Mouse (Mus musculus) layer of hippocampus, adult 18-20 months (tissue): ENCODE results near the gene Stim1. TPM values are rescaled to one million over a fixed set of nuclear protein-coding genes. Genes with fewer than 3 reads are reported as not detected.
"Not testable (repeated sequence)": the region's sequence is repeated elsewhere in the genome, so short reads cannot be mapped to it uniquely, and the experiment has no call there.

Source experiments
- DNase-seq, 2 experiments: peaks; one replicate each; pipeline ENCODE4 v3.0.0; 2022; ENCODE audit warnings: low spot score in 2 of 2
- total RNA-seq, 2 experiments: library from RNA; stranded (reverse); gene quantifications; 2 replicates each; pipeline ENCODE4 v1.2.3; 2021

Stim1 gene
- total RNA-seq, 2 experiments from 2014 or later: 66.7 to 71.6 TPM

DNA sequence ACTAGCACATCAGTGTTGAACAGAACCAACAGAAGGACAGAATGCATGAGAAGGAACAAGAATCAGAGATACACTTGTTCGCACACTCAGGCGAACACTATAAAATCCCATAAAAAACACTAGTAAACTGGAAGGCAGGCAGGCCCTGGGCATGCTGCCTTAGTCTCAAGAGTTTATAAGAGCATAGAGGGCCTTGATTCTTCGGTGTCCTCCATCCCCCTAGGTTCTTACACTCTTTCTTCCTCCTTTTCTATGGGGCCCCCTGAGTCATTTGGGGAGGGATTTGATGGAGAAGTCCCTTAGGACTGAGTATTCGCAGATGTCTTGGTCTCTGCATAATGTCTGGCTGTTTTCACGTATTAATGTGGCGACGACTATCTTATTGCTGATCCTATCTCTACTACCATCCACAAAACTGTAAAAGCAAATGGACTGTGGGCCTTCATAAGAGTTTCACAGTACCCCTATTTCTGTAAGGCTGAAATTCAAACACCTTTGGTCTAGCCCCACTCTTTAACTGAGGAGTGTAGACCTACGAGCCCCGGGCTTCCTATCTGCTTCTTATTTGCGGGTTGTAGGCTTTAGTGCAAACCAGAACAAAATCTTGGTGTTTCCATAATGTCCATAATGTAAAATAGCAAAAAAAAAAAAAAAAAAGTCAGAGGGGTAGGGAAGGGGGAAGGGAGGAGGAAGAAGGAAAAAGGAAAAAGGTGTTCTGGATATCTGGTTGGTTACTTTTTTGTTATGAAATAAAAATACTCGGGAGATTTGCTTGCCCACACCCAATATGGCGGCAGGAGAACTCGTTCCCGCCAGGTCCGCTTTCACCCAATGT lies 173.4 kb downstream of the Stim1 start:
- no peak for DNase-seq

DNA sequence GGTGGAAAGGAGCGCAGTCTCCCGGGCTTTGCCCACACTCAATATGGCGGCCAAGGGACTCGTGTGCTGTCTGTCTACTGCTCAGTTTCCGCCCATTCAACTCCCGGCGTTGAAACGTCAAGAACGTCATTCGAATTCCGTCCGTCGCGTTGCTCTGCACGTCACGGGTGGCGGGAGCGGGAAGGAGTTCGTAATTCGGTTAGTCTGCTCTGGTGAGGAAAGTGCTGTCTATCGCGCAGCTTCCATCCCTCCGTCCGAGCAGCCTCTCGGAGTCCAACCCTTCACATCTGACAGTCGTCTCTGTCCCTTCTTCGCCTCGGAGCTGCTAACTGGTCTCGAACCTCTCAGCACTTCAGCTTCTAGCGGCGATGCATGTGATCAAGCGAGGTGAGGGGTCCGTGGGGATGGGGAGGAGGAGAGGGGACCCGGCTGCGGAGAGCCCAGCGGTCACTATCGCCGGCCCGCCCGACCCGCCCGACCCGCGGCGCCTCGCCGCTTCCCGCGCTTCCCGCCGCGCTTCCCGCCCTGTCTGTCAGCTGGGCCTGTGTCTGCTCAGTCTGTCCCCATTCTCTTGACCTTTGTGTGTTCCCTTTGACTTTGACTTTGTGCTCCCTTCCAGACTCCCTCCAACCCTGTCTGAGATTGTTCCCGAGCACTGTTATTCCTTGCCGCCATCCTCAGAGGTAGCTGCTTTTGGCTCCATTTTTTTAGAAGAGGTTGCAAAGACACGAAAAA lies 174.2 kb downstream of the Stim1 start, which contains the start of gene Rrm1:
TSS of gene Rrm1 (plus strand) at position 39 of the 735 bp plus-strand sequence.
- peak; percentile 97 for DNase-seq

DNA sequence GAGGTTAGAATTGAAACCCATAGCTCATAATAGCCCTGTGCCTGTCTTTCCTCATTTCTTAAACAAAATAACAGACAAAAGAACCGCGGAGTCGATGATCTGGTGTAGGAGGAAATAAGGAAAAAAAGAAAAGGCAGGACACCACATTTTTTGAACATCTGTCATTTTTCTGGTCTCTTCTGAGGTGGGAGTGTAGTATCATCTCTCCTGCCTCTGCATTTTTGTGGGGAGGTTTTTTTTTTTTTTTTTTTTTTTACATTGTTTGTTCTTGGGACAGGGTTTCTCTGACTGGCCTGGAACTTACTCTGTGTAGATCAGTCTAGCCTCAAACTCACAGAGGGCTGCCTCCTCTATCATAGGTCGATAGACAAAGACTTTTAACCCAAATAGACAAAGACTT lies 174.8 kb downstream of the Stim1 start:
- no peak for DNase-seq

DNA sequence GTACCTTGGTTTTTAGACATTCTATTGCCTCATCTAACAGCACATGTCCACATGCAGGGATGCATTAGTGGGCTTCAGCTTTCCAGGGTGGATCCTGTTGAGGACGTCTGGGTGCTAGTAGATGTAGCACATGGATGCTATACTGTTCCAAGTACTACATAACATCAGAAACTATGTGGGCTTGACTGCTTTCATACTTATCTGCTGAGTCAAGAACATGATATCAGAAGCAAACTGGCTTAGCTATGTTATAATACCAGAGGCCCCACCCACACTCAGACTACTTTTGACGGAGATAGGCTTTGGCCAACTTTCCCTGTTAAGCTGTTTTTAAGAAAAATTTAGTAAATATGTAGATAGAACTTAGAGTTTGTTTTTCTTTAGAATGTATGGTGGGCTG lies 176.7 kb downstream of the Stim1 start:
- no peak for DNase-seq

DNA sequence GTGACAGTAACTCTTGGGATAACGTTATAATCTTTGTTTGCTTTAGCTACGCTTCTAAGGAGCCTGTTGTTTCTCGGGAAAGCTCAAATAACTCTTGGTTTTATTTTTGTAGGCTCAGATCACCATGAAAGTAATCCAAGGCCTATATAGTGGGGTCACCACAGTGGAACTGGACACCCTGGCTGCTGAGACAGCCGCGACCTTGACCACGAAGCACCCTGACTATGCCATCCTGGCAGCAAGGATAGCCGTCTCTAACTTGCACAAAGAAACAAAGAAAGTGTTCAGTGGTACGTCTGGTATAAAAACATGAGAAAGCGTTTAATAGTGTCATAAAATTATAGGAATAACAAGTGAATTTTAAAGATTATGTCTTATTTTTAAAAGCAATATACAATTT lies 178.8 kb downstream of the Stim1 start:
- no peak for DNase-seq

DNA sequence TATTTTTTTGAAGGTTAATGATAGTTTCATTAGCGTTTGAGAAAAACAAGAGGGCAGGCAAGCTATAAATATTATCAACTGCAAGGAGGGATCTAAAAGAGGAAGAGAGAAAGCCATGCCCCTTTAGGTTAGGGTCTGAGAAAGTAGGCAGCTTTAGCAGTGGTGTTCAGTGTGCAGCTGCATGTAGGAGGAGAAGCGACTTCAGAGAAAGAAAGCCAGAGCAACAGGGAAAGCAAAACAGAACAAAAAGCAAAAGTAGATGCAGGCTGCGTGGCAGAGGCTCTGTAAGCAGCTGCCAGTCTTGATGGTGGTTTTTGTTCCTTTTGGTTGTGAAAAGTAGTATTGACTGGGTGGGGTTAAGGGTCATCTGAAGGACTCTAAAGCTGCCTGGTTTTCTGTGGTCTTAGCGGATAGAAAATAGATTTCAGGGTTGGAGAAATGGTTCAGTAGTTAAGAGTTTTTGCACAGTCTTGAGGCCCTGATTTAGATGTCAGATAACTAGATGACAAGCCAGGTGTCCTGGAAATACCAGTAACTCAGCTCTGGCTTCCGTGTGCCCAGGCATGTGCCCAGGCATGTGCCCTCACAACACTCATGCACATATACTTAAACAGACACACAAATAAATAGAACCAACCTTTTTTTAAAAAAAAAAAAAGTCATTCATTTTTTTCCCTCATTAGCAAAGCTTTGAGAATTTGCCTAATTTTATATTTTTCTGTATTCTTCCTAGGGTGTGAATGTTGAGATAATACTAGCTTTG lies 191.2 kb downstream of the Stim1 start:
- no peak for DNase-seq

DNA sequence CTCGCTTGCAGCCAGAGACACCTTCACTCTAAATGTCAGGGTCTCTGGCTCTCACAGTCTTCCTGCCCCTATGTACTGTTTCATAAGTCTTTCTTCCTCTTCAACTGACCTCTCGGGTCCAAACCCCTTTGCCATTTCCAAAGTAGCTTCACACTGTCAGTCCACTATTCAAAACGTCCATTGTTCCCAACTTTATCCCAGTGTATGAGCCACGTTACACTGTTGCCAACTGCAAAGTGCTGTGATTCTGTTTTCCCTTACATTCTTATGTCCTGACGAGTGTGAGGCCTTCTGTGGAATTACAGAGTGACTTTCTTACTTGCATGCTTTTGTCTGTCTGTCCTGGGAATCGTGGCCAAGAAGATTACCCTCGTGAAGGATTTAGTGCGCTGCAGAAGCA lies 200.0 kb downstream of the Stim1 start:
- no peak for DNase-seq

DNA sequence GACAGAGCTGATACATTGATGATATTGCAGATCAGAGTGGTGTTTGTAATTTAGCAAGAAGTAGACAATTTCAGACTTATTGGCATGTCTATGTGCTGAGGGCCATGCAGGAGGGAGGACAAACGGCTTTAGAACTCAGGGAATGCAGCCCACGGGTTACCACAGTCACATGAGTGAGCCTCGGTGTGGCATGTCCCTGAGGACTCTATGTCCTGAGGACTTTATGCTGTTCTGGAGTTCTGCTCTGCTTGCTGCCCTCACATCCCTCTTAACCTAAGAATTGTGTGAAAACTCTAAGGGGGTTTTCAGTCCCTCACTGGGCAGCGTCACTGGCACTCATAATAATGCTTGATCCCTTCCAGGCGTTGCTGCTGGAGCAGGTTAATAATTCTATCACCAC lies 205.1 kb downstream of the Stim1 start:
- no peak for DNase-seq

DNA sequence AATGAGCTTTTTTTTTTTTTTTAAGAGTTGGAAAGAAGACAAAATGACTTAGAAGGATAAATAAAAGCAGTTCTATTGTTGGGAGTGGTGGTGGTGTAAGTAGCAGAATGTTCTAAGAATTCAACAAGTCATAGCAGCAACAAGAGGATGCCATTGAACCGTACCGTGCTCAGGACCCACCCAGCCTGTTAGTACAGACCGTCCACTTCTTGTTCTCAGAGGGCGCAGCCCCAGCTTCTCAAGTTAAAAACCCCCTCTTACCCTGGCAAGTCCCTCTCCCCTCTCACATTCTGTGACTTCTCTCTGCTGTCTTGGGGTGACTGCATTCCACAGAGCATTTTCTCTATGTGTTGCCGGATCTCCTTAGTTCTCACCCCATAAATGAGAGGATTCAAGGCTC lies 209.0 kb downstream of the Stim1 start:
- DNase-seq: no peak

DNA sequence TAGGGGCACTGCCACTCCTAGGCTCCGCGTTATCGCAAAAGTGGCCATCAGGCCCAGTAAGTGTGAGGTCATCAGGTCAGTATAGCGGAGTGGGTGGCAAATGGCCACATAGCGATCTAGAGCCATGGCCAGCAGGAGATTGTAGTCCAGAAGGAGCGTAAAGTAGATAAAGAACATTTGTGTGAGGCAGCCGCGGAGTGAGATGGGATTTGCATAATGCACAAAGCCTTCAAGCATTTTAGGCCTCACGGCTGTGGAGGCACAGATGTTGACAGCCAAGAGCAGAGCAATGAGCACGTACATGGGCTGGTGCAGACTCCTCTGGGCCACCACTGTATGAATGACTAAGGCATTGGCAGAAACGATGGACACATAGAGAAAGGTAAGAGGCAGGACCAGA lies 209.8 kb downstream of the Stim1 start:
- DNase-seq: no peak

DNA sequence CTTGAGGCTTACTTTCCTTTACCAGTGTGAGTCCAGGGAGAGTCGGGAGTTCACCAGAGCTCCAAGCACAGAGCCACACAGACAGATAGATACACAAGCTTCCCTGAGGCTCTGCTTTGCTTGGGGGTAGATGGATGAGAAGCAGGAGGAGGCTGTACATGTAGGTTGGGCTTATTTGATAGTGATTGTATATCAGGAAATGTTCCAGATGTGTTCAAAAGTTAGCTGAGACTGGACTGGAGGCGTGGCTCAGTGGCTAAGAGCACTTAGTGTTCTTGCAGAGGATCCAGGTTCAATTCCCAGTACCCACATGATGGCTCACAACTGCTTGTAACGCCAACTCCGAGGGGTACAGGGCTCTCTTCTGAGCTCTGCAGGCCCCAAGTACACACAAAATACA lies 210.8 kb downstream of the Stim1 start:
- no peak for DNase-seq

DNA sequence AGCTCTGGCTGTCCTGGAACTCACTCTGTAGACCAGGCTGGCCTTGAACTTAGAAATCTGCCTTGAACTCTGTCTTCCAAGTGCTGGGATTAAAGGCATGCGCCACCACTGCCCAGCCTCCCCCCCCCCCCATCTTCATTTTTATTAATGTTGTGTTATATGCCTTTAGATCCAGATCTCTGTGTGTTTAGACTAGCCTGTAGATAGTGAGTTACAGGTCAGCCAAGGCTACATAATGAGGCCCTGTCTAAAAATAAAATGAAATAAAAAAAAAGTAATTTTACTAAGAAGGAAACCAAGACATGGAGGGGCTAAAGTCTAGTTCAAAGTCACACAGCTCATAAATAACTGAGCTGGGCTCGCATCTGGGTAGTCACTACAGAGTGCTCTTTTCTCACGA lies 211.3 kb downstream of the Stim1 start:
- DNase-seq: no peak

DNA sequence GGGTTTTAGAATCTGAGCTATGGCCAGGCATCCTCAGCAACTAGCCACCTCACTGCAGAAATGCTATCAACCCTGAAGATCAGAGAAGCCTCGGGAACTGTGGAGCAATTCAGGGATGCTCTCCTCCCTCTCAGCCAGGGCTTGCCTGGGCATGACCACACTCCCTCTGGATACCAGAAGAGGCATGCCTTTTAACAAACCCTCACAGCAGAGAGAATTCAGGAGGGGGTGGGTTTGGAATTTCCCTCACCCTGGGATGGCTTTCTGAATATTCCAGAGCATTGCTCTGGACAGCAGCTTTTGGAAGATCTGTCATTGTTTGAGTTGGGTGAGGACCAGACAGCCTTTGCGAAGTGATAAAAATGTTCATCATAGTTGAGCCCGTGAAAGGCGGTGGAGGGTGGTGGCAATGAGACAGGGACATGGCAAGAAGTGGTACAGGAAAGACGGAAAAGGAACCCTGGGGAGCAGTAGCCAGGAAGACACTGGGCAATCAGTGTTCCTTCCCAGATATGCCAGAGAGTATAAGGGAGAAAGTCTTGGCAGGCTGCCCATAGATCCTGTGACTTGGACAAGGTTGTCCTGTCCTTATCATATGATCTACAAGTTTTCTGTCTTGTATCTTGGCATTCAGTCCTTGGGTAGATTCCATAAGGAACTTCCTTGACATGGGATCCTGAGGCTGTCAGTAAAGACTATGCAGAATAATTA lies 211.9 kb downstream of the Stim1 start:
- no peak for DNase-seq

DNA sequence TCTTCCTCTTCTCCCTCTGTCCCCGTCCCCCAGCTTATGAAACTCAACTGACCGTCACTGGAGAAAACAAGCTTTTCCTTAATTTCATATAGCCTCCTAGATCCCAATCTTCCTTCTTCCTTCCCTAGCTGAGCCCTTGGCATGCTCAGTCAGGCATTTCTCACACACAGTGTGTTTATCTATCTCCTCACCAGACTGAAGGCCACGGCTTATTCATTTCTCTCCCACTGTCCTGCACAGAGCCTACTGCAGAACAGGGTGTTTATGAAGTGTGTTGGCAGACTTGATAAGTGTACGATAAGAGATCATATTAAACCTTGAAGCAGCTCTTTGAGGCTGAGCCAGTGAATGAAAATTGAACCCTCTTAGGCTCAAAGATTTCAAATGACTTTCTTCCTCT lies 213.2 kb downstream of the Stim1 start:
- no peak for DNase-seq

DNA sequence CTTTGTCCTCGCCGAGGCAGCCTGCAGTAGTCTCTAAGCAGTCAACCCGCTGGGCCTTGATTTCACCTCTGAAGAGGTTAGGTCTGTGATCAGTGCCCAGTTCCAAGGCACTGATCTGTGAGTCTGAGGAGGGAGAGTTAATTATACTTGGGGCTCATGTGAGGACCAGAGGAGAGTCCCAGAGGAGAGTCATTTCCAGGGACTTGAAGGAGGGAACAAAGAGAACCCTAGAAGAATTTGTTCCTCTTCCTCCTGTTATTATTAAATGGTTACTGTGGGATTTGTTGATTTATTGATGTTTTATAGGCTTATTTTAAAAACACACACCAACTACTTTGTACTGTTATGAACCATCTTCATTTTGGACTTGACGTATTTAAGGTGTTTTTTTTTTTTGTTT lies 214.0 kb downstream of the Stim1 start, which contains the start of gene Olfr543:
TSS of gene Olfr543 (minus strand) at position 101 of the 400 bp plus-strand sequence.
- DNase-seq: no peak

DNA sequence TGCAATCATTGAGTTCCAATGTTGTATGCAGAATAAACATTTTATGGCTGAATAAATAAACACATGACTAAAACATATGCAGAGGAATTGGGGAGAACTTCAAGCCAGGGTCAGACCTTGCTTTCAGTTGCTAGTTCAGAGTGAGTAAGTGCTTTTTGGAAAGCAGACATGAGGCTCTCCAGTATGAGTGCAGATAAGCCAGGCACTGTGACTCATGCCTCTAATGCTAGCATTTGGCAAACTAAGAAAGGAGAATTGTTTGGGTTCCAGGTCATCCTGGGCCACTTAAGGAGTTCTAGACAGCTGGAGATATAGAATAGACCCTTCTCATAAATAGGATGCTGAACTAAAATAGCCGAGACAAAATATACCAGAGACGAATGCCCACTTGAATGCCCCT lies 216.1 kb downstream of the Stim1 start:
- DNase-seq: no peak

DNA sequence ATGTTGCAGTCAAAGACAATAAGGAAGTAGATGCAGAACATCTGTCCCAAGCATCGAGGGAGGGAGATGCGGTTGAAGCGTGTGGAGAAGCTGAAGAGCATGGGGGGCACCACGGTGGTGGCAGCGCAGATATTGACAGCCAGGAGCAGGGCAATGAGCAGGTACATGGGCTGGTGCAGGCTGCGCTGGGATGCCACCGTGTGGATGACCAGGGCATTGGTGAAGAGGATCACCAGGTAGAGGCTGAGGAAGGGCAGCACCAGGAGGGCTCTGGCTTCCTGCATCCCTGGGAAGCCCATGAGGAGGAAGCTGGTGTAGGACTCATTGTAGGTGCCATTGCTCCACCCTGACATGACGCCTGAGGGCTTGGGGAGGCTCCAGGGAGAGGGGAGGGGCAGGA lies 217.2 kb downstream of the Stim1 start:
- DNase-seq: not testable (repeated sequence)

DNA sequence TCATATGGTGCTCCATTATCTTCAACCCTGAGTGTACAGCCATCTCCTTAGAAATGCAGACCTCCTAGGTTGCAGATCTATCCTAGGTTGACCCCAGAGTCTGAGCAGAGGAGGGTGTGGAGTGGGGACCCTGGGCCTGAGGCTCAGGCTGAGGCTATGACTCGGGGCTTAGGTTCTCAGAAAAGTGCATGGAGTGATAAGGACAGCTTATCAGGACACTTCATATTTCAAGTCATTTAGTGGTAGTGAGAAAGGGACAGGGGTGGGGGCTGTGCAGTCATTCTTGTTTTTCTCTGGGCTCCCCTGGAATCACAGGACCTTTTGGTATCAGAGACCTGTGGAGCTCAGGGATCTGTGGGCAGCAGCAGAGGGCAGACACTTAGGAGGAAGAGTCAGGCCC lies 218.5 kb downstream of the Stim1 start:
- DNase-seq: no peak
